Mouse (Mus musculus) kidney, embryonic 15.5 days (tissue): Measurements from ENCODE around the gene Olfr1383. TPM values are rescaled to one million over a fixed set of nuclear protein-coding genes. Genes with fewer than 3 reads are reported as not detected.
A peak's percentile ranks its signal among the peaks of the same experiment; 100 is the strongest.
"Not testable (repeated sequence)": the region's sequence is repeated elsewhere in the genome, so short reads cannot be mapped to it uniquely, and the experiment has no call there.

Source experiments
- ATAC-seq: fragments of 200-750 bp; cut with Nextera tagmentation; replicated peaks from 2 replicates; pipeline ENCODE4 v1.8.0; 2017; ENCODE audit warnings: moderate TSS enrichment; ENCODE audit not compliant: low FRiP score
- H3K27ac ChIP-seq: fragments of 300-500 bp; sonication (generic); 2 replicates; pipeline ENCODE4 v1.5.1; 2015; ENCODE audit warnings: mild to moderate bottlenecking, inconsistent platforms
- H3K27me3 ChIP-seq: fragments of 300-500 bp; sonication (generic); 2 replicates; pipeline ENCODE4 v1.6.1; 2015; ENCODE audit warnings: inconsistent platforms
- H3K36me3 ChIP-seq: fragments of 300-500 bp; sonication (generic); 2 replicates; pipeline ENCODE4 v1.6.1; 2015; ENCODE audit warnings: inconsistent platforms
- H3K4me1 ChIP-seq: fragments of 300-500 bp; sonication (generic); 2 replicates; pipeline ENCODE4 v1.6.1; 2015; ENCODE audit warnings: inconsistent platforms
- H3K4me2 ChIP-seq: fragments of 300-500 bp; sonication (generic); 2 replicates; pipeline ENCODE4 v1.6.1; 2015; ENCODE audit warnings: moderate library complexity, mild to moderate bottlenecking, inconsistent platforms
- H3K4me3 ChIP-seq: fragments of 300-500 bp; sonication (generic); replicated peaks from 2 replicates; pipeline ENCODE4 v1.5.1; 2015; ENCODE audit warnings: mild to moderate bottlenecking, inconsistent platforms
- H3K9ac ChIP-seq: fragments of 300-500 bp; sonication (generic); 2 replicates; pipeline ENCODE4 v1.6.1; 2015; ENCODE audit warnings: mild to moderate bottlenecking, inconsistent platforms
- H3K9me3 ChIP-seq: fragments of 300-500 bp; sonication (generic); replicated peaks from 2 replicates; pipeline ENCODE4 v1.6.1; 2016; ENCODE audit warnings: inconsistent platforms
- WGBS: fragments of 180-500 bp; shearing (Covaris S2); methylation state at CpG from one replicate; pipeline ENCODE4 v1.1.7; 2015; ENCODE audit warnings: mixed read lengths; 5-methylcytosine and 5-hydroxymethylcytosine counted together
- polyA plus RNA-seq: library from polyadenylated mRNA; unstranded; fragments of >200 nt; fragmentation: Nextera tagmentation; extraction: Ambion mirVana; gene quantifications from 2 replicates; pipeline ENCODE4 v1.2.1, GENCODE M21; 2015

Olfr1383 gene
- not detected in 2 replicates for polyA plus RNA-seq

- Histone ChIP-seq H3K9me3 (no peaks in the 10 kb centered on the region), H3K27ac (no peak within 1 kb of the TSS), H3K9ac (no peak within 1 kb of the TSS), H3K27me3 (no peaks in the 10 kb centered on the region), H3K36me3 (no peaks in the 10 kb centered on the region), H3K4me3 (no peak within 1 kb of the TSS), H3K4me2 (no peak within 1 kb of the TSS), H3K4me1 (no peaks in the 10 kb centered on the region)
- no peak for ATAC-seq
Observed at GRCm38 (mm10) chr11:49519348-49519747, at the start of gene Olfr1383. TSS of gene Olfr1383 (plus strand) at chr11:49519648.

GRCm38 (mm10) chr11:49485973-49486372, 33.5 kb upstream of the Olfr1383 start:
- peak; percentile 86 for ATAC-seq
- whole genome bisulfite sequencing: 7% methylated on average over 4 of the region's 4 CpGs
- no peak overlapping the region for H3K4me2 ChIP-seq

GRCm38 (mm10) chr11:49488770-49489169, 30.7 kb upstream of the Olfr1383 start, which contains the start of gene Olfr1385:
TSS of gene Olfr1385 (plus strand) at chr11:49489070.
- ATAC-seq, H3K9me3 ChIP-seq, H3K4me1 ChIP-seq, H3K4me3 ChIP-seq, H3K27me3 ChIP-seq, H3K36me3 ChIP-seq, H3K4me2 ChIP-seq, H3K27ac ChIP-seq, H3K9ac ChIP-seq: not testable (repeated sequence)
- WGBS: 77% methylated on average over 1 of the region's 1 CpGs

More at GRCm38 (mm10) chr11:49485973-49486372, 33.5 kb upstream of the Olfr1383 start:
- Histone ChIP-seq H3K4me3 (no peak overlapping the region), H3K9me3 (no peaks in the 10 kb centered on the region), H3K27ac (no peak overlapping the region), H3K9ac (no peak overlapping the region), H3K4me1 (no peaks in the 10 kb centered on the region), H3K27me3 (no peaks in the 10 kb centered on the region), H3K36me3 (no peaks in the 10 kb centered on the region)

GRCm38 (mm10) chr11:49518086-49518485, 1.4 kb upstream of the Olfr1383 start:
- Histone ChIP-seq H3K4me3 (no peak overlapping the region), H3K4me1 (no peaks in the 10 kb centered on the region), H3K9me3 (no peaks in the 10 kb centered on the region), H3K9ac (no peak overlapping the region), H3K27ac (no peak overlapping the region), H3K27me3 (no peaks in the 10 kb centered on the region), H3K36me3 (no peaks in the 10 kb centered on the region), H3K4me2 (no peak overlapping the region)
- 75% methylated on average over 5 of the region's 5 CpGs for WGBS
- no peak for ATAC-seq

- Histone ChIP-seq H3K36me3 (no peaks in the 10 kb centered on the region), H3K4me3 (no peak within 1 kb of the TSS), H3K9me3 (no peaks in the 10 kb centered on the region), H3K4me1 (no peaks in the 10 kb centered on the region), H3K27ac (no peak within 1 kb of the TSS), H3K9ac (no peak within 1 kb of the TSS), H3K4me2 (no peak within 1 kb of the TSS), H3K27me3 (no peaks in the 10 kb centered on the region)
- 85% methylated on average over 3 of the region's 3 CpGs for WGBS
- no peak for ATAC-seq
Observed at GRCm38 (mm10) chr11:49527947-49528346, 8.5 kb downstream of the Olfr1383 start, which contains the start of gene Olfr1382. TSS of gene Olfr1382 (plus strand) at chr11:49528247.

GRCm38 (mm10) chr11:49532761-49533160, 13.3 kb downstream of the Olfr1383 start:
- H3K9ac ChIP-seq: no peak overlapping the region
- no peaks in the 10 kb centered on the region for H3K27me3 ChIP-seq
- H3K4me1 ChIP-seq: no peaks in the 10 kb centered on the region
- H3K9me3 ChIP-seq: no peaks in the 10 kb centered on the region
- no peak overlapping the region for H3K4me2 ChIP-seq
- no peaks in the 10 kb centered on the region for H3K36me3 ChIP-seq
- no peak overlapping the region for H3K27ac ChIP-seq
- ATAC-seq: no peak
- no peak overlapping the region for H3K4me3 ChIP-seq

- not testable (repeated sequence) for H3K27me3 ChIP-seq, H3K36me3 ChIP-seq, H3K4me2 ChIP-seq, H3K4me3 ChIP-seq, H3K27ac ChIP-seq, ATAC-seq, H3K4me1 ChIP-seq, H3K9me3 ChIP-seq, H3K9ac ChIP-seq
- 85% methylated on average over 2 of the region's 2 CpGs for WGBS
Observed at GRCm38 (mm10) chr11:49536631-49537030, 17.2 kb downstream of the Olfr1383 start.

GRCm38 (mm10) chr11:49543149-49543548, 23.7 kb downstream of the Olfr1383 start, which contains the start of gene Olfr1381:
TSS of gene Olfr1381 (plus strand) at chr11:49543449.
- H3K27me3 ChIP-seq, H3K4me1 ChIP-seq, H3K4me3 ChIP-seq, ATAC-seq, H3K9ac ChIP-seq, H3K27ac ChIP-seq, H3K36me3 ChIP-seq, H3K9me3 ChIP-seq, H3K4me2 ChIP-seq: not testable (repeated sequence)
- WGBS: 52% methylated on average over 3 of the region's 3 CpGs

GRCm38 (mm10) chr11:49554033-49554432, 34.6 kb downstream of the Olfr1383 start:
- not testable (repeated sequence) for H3K4me1 ChIP-seq, H3K27me3 ChIP-seq, H3K4me2 ChIP-seq, H3K9ac ChIP-seq, ATAC-seq, H3K36me3 ChIP-seq, H3K9me3 ChIP-seq, H3K27ac ChIP-seq, H3K4me3 ChIP-seq
- WGBS: 70% methylated on average over 3 of the region's 3 CpGs

- H3K27ac ChIP-seq, ATAC-seq, H3K4me3 ChIP-seq, H3K9me3 ChIP-seq, H3K27me3 ChIP-seq, H3K4me1 ChIP-seq, H3K36me3 ChIP-seq, H3K4me2 ChIP-seq, H3K9ac ChIP-seq: not testable (repeated sequence)
- 73% methylated on average over 5 of the region's 5 CpGs for WGBS
Observed at GRCm38 (mm10) chr11:49556578-49556977, 37.1 kb downstream of the Olfr1383 start, which contains the start of gene Olfr1380. TSS of gene Olfr1380 (plus strand) at chr11:49556878.

- not testable (repeated sequence) for H3K27ac ChIP-seq, H3K4me1 ChIP-seq, H3K27me3 ChIP-seq, H3K9me3 ChIP-seq, H3K9ac ChIP-seq, H3K4me3 ChIP-seq, H3K36me3 ChIP-seq, H3K4me2 ChIP-seq, ATAC-seq
- WGBS: 46% methylated on average over 2 of the region's 2 CpGs
Observed at GRCm38 (mm10) chr11:49575054-49575453, 55.6 kb downstream of the Olfr1383 start.
